ENCODE assay signal across 9 mouse cellular contexts in genomic region chr7:100911791-100912190, GRCm38 (mm10). TPM values are rescaled to one million over a fixed set of nuclear protein-coding genes. Genes with fewer than 3 reads are reported as not detected.
DNase-seq lines count a peak whose midpoint lies in the region; ATAC-seq and TF ChIP-seq lines count a peak whose summit lies in the region.
"Had no signal": no experiment of that assay in that cellular context is flagged by ENCODE, and none has a peak within 500 bp of the region (broad histone marks: within the 10 kb centered on the region; RNA-seq: fewer than 3 reads in every experiment).

No protein-coding gene starts in this region.

- H3K4me1 ChIP-seq in liver, embryonic 12.5 days: peaks cover 48% of the 10 kb centered on the region
- peaks cover 31% of the 10 kb centered on the region for H3K4me1 ChIP-seq in embryonic facial prominence, embryonic 14.5 days (ENCODE audit: control insufficient read depth, insufficient read depth, low read length)

- H3K4me2 ChIP-seq in liver, embryonic 12.5 days: peak overlapping the region; percentile 18; the same call in 1 of the 2 replicates
- no peak overlapping the region; the same call in 1 of the 2 replicates for H3K4me2 ChIP-seq in embryonic facial prominence, embryonic 14.5 days (ENCODE audit: low read depth, low read length)
- peak overlapping the region; percentile 53 for H3K4me2 ChIP-seq in myocyte (ENCODE audit: low read depth)

- no peak for DNase-seq in liver
- DNase-seq in embryonic facial prominence, embryonic 14.5 days (ENCODE audit: low spot score): no peak
- peak; percentile 56 to 58 for DNase-seq in heart, postnatal 14 days
- no peak for DNase-seq in layer of hippocampus, postnatal 14 days (ENCODE audit: low spot score in 2 of 2)
- DNase-seq in left cerebral cortex, adult 18-20 months (ENCODE audit: low spot score in 2 of 2): no peak
- DNase-seq in spleen, adult 12 weeks (ENCODE audit: low spot score): no peak

- H3K9me3 ChIP-seq in liver, embryonic 12.5 days (replicated peaks): no peaks in the 10 kb centered on the region
- no peaks in the 10 kb centered on the region for H3K9me3 ChIP-seq in embryonic facial prominence, embryonic 14.5 days (ENCODE audit: control insufficient read depth, low read length)

- H3K27ac ChIP-seq in liver, embryonic 12.5 days: peak overlapping the region; percentile 57
- peak overlapping the region; percentile 50 for H3K27ac ChIP-seq in embryonic facial prominence, embryonic 14.5 days (replicated peaks; ENCODE audit: low read depth, low read length)

- no peak overlapping the region for H3K4me3 ChIP-seq in liver, embryonic 12.5 days
- no peak overlapping the region for H3K4me3 ChIP-seq in embryonic facial prominence, embryonic 14.5 days (ENCODE audit: low read depth, low read length)
- H3K4me3 ChIP-seq in myocyte: no peak overlapping the region

- 67% methylated on average over 9 of the region's 9 CpGs for WGBS in liver, embryonic 12.5 days (ENCODE audit: insufficient replicate concordance)
- 52% methylated on average over 9 of the region's 9 CpGs for WGBS in embryonic facial prominence, embryonic 14.5 days

- H3K36me3 ChIP-seq in liver, embryonic 12.5 days: peaks cover 3% of the 10 kb centered on the region; the same call in 1 of the 2 replicates
- H3K36me3 ChIP-seq in embryonic facial prominence, embryonic 14.5 days (ENCODE audit: control insufficient read depth, insufficient read depth, low read length): peaks cover 11% of the 10 kb centered on the region
- H3K36me3 ChIP-seq in myocyte (ENCODE audit: control insufficient read depth, insufficient read depth): no peaks in the 10 kb centered on the region

- intact Hi-C loops in heart, postnatal 14 days (cut with DNase I): no loop called here

- TF ChIP-seq POLR2A in myocyte (IDR thresholded peaks at IDR 0.05; ENCODE audit: insufficient read length, low read depth): no peak

- H3ac ChIP-seq in myocyte (ENCODE audit: control insufficient read depth, insufficient read length): no peak overlapping the region

- H3K27me3 ChIP-seq in liver, embryonic 12.5 days (replicated peaks): 0 out of 2 replicates have a peak, but pooled peaks cover 3% of the 10 kb centered on the region
- no peaks in the 10 kb centered on the region for H3K27me3 ChIP-seq in embryonic facial prominence, embryonic 14.5 days (replicated peaks; ENCODE audit: control insufficient read depth, insufficient read depth, low read length)
- no peaks in the 10 kb centered on the region for H3K27me3 ChIP-seq in myocyte (ENCODE audit: control insufficient read depth, insufficient read depth, insufficient read length)
- H3K27me3 ChIP-seq: Patski had no signal

- H3K79me2 ChIP-seq in myocyte (ENCODE audit: control insufficient read depth, insufficient read depth): peaks cover 70% of the 10 kb centered on the region

- ATAC-seq in liver, embryonic 12.5 days: no peak
- peak; percentile 27; the same call in 1 of the 2 replicates for ATAC-seq in embryonic facial prominence, embryonic 14.5 days (ENCODE audit: low read depth)
- ATAC-seq: Patski had no signal

- no peak overlapping the region for H3K9ac ChIP-seq in liver, embryonic 12.5 days
- H3K9ac ChIP-seq in embryonic facial prominence, embryonic 14.5 days (ENCODE audit: low read depth, low read length): peak overlapping the region; percentile 17; the same call in 1 of the 2 replicates

TF ChIP-seq in myocyte, 11 proteins besides CTCF, POLR2A, EP300 and RAD21:
- TF ChIP-seq MYOG (IDR thresholded peaks at IDR 0.05; ENCODE audit: control insufficient read depth in 1 of 3, insufficient read depth in 1 of 3, insufficient read length in 2 of 3, low read depth in 2 of 3): peak in 1 of 3 experiments; percentile 15
- no peak for TF ChIP-seq MAX (IDR thresholded peaks at IDR 0.05; ENCODE audit: low read depth)
- no peak for TF ChIP-seq E2F4 (IDR thresholded peaks at IDR 0.05; ENCODE audit: insufficient read depth)
- no peak for TF ChIP-seq TCF3 (IDR thresholded peaks at IDR 0.05; ENCODE audit: insufficient read length, low read depth)
- TF ChIP-seq SRF (IDR thresholded peaks at IDR 0.05; ENCODE audit: control insufficient read depth, insufficient read length, low read depth): no peak
- no peak for TF ChIP-seq CEBPB (IDR thresholded peaks at IDR 0.05; ENCODE audit: insufficient read depth, poor library complexity, severe bottlenecking)
- TF ChIP-seq POLR2AphosphoS2 (IDR thresholded peaks at IDR 0.05; ENCODE audit: insufficient read length, low read depth): no peak
- TF ChIP-seq TCF12 (IDR thresholded peaks at IDR 0.05; ENCODE audit: insufficient read depth, poor library complexity, severe bottlenecking): no peak
- peak in 1 of 3 experiments; percentile 22 for TF ChIP-seq MYOD1 (IDR thresholded peaks at IDR 0.05; ENCODE audit: control insufficient read depth in 1 of 3, insufficient read length in 2 of 3, low read depth in 2 of 3)

RNA-seq across cellular contexts. Expression of gene Arhgef17, which starts 20.1 kb away (rescaled TPM):
- polyA plus RNA-seq in liver, embryonic 12.5 days (2016; fragmentation: Nextera tagmentation; extraction: Ambion mirVana): 1.7 and 2.2 TPM in 2 replicates
- polyA plus RNA-seq in embryonic facial prominence, embryonic 14.5 days (2014; fragmentation: Nextera tagmentation; extraction: Ambion mirVana): 16.3 and 16.8 TPM in 2 replicates
- total RNA-seq in heart, postnatal 14 days (2021): 10 to 100 TPM; 30.3 to 31.6 TPM
- 24.7 TPM for polyA plus RNA-seq in myocyte (2012; fragmentation: generic; extraction: Trizol)
- 100 to 1,000 TPM; 113 to 117 TPM for total RNA-seq in layer of hippocampus, postnatal 14 days (2021)
- total RNA-seq in left cerebral cortex, adult 18-20 months (2021): 100 to 1,000 TPM; 136 to 141 TPM

RNA-seq across cellular contexts. Expression of gene Relt, which starts 48.5 kb away (rescaled TPM):
- 17.8 and 18.2 TPM in 2 replicates for polyA plus RNA-seq in liver, embryonic 12.5 days (2016; fragmentation: Nextera tagmentation; extraction: Ambion mirVana)
- polyA plus RNA-seq in embryonic facial prominence, embryonic 14.5 days (2014; fragmentation: Nextera tagmentation; extraction: Ambion mirVana): 4.1 and 4.6 TPM in 2 replicates
- 1 to 10 TPM; 2.4 to 3.3 TPM for total RNA-seq in heart, postnatal 14 days (2021)
- polyA plus RNA-seq in myocyte (2012; fragmentation: generic; extraction: Trizol): 6.5 TPM
- 10 to 100 TPM; 10.5 to 14.3 TPM for total RNA-seq in layer of hippocampus, postnatal 14 days (2021)
- total RNA-seq in left cerebral cortex, adult 18-20 months (2021): 10 to 100 TPM; 13.2 to 21.8 TPM

Comparison
In these comparisons a context has a peak if more than half of its experiments do, and no peak if none do; other contexts are left out.
1. DNase-seq: peak in heart, postnatal 14 days (2 of 2); none in liver (single experiment), embryonic facial prominence, embryonic 14.5 days (single experiment), layer of hippocampus, postnatal 14 days (0 of 2), left cerebral cortex, adult 18-20 months (0 of 2) and spleen, adult 12 weeks (single experiment).